Mouse (Mus musculus): ENCODE data around the gene Syt16.

DNA sequence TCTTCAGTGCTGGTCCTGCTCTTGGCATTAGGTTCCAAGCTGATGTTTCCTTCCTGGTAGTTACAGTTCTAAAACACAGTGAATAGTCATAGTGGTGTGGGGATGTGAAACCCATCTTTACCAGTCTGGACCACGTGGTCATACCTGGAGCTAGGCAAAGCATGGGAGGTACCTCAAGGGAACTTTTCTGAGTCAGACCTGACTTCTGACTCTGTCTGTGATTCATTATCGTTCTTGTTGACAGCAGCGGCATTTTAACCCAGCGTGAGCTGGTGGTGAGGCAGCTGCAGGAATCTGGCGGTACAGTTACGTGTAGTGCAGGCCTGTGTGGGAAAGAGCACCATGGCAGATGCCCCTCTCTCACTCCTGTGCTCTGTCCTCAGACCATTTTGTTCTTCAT, 22.9 kb upstream of the Syt16 start:
- TF ChIP-seq CTCF (IDR thresholded peaks at IDR 0.05) = no peak
- TF ChIP-seq EP300 (IDR thresholded peaks at IDR 0.05) = no peak

Data from lung, postnatal 0 days (tissue).